Mouse (Mus musculus): Measurements from ENCODE around the gene Akap6.

GRCm38 (mm10) chr12:53085789-53086188, 386.6 kb downstream of the Akap6 start:
- no peak for TF ChIP-seq CTCF (conservative IDR thresholded peaks at IDR 0.05; ENCODE audit: low read length)
- TF ChIP-seq NANOG (IDR thresholded peaks at IDR 0.05; ENCODE audit: borderline replicate concordance, low read length): no peak

Measured in E14TG2a.4 (cell line).